Mouse (Mus musculus): ENCODE measurements around the gene Oas3.

- TF ChIP-seq CTCF (IDR thresholded peaks at IDR 0.05) (peak; percentile 73), EP300 (IDR thresholded peaks at IDR 0.05) (no peak)
These were observed 29.0 kb upstream of the Oas3 start for GRCm38 (mm10) chr5:120806458-120806857.

Data from lung, postnatal 0 days (tissue).